Mouse (Mus musculus): Measurements from ENCODE around the gene Pla2g1b. TPM values are rescaled to one million over a fixed set of nuclear protein-coding genes. Genes with fewer than 3 reads are reported as not detected.
"Not testable (repeated sequence)": the region's sequence is repeated elsewhere in the genome, so short reads cannot be mapped to it uniquely, and the experiment has no call there.

The Pla2g1b gene
- total RNA-seq, 2 experiments from 2014 or later: not detected

DNA sequence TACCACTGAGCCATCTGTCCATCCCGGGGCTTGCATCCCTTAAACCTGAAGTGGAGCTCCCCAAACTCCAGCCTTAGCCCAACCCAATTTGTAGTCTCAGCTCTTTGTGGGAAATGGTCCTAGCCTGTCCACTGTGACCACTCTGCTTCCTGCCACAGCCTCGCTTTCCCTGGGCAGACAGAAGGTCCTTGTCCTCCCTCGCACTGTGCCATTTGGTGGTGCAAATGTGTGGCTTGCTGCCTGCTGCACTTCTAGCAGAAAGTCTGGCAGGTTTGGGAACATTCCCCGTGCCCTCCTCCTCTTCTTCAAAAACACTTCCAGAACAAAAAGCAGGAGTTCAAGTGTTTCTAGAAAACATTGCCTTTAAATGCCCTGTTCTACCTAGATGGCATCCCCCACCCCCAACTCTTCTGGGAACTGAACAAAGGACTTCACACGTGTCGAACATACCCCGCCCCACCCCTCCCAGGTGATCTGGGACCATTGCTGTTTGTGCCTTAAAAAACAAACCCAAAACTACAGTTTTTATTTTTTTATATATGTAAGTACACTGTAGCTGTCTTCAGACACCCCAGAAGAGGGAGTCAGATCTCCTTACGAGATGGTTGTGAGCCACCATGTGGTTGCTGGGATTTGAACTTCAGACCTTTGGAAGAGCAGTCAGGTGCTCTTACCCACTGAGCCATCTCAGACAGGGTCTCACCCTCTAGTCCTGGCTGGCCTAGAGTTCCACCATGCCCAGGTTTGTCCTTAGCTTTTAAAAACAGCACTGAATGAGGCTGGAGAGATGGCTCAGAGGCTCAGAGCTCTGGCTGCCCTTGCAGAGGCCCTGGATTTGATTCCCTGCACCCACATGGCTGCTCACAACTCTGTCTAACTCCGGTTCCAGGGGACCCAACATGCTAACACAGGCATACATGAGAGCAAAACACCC, 32.5 kb downstream of the Pla2g1b start:
- no peak for ATAC-seq (replicated peaks; ENCODE audit: poor library complexity, severe bottlenecking)

DNA sequence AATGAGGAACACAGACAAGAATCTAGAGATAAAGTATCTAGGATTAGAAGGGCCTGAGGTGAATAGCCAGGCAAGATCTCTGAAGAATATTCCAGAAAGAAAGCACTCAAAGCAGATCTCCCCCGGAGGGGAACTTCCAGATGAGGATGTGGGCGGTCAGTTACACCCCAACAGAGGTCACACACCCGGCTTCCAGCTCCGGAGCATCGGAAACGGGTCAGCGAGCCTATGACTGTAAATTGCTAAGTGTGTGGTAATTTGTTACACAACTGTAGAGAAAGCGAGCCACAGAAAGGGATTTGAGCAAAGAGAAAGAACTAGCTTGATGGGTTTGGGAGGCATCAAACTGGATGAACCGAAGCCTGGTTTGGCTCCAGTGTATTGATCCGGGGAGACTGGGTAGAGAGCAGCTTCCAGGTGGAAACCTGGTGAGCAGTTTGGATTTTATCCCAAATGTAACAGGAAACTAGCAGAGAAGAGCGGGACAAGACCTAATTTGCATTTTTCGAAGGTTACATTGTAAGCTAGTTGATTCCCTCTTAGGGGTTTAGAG, 34.4 kb downstream of the Pla2g1b start:
- ATAC-seq (replicated peaks; ENCODE audit: poor library complexity, severe bottlenecking): peak; percentile 97

DNA sequence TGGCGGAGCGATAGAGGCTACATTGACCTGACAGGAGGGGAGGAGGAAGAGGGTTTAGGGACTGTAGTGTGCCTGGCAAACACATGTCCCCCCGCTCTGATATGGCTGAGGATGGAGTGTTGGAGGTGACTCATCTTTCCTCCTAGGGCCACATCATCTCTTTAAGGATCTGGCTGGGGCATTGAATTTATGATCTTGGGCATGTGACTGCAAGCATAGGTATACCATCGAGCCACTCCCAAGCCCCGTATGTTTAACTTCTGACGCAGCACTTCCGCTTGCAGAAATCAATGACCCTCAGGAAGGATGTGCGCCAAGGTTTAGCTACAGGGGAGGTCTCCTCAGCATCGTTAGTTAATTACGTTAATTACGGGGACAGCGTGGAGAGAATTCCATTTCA, 37.0 kb downstream of the Pla2g1b start:
- ATAC-seq (replicated peaks; ENCODE audit: poor library complexity, severe bottlenecking): no peak

DNA sequence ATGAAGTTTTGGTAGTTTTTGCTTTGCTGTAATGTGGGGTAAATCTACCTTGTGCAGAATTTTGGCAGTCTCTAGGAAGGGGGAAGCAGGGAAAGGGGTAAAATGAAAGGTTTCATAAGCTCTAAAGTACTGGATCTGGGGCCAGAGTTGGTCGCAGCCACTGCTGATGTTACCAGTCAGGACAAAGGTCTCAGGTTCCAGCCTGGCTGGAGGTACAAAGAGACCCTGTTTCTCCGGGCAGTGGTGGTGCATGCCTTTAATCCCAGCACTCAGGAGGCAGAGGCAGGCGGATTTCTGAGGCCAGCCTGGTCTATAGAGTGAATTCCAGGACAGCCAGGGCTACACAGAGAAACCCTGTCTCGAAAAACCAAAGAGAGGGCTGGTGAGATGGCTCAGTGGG, 39.6 kb downstream of the Pla2g1b start:
- ATAC-seq (replicated peaks; ENCODE audit: poor library complexity, severe bottlenecking): not testable (repeated sequence)

DNA sequence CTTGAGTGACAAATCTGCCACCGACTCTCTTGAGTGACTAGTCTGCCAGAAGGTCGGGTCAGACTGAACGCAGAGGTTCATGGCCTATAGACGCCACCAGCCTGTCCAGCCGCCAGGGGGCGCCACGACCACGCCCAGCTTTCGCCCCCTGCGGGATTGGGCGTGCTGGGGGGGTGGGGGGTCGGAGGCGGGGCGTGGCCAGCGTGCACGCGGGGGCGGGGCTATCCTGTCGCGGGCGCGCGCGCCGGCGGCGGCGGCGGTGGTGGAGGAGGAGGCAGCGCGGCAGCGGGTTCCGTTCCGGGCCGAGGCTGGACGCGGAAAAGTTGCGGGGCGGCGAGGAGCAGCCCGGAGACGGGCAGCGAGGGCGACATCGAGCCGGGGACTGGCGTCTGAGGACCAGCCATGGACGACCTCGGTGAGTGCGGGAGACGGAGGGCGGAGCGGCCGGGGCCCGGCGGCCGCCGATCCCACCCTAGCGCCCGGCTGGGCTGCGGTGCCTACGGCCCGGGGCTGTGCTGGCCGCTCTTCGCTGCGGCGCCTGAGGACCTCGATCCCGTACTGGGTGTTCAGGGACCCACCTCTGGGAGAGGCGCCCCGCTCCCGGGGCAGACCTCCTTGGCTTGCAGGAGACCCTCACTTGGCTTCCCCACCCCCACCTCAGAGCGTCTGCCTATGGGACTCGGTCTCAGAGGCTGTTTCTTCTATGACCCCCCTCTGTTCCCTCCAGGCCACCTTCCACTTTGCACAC, 40.6 kb downstream of the Pla2g1b start, which contains the start of gene Pxn:
Pxn (plus strand) TSS at position 223 of the 748 bp plus-strand sequence.
- ATAC-seq (replicated peaks; ENCODE audit: poor library complexity, severe bottlenecking): peak; percentile 78

DNA sequence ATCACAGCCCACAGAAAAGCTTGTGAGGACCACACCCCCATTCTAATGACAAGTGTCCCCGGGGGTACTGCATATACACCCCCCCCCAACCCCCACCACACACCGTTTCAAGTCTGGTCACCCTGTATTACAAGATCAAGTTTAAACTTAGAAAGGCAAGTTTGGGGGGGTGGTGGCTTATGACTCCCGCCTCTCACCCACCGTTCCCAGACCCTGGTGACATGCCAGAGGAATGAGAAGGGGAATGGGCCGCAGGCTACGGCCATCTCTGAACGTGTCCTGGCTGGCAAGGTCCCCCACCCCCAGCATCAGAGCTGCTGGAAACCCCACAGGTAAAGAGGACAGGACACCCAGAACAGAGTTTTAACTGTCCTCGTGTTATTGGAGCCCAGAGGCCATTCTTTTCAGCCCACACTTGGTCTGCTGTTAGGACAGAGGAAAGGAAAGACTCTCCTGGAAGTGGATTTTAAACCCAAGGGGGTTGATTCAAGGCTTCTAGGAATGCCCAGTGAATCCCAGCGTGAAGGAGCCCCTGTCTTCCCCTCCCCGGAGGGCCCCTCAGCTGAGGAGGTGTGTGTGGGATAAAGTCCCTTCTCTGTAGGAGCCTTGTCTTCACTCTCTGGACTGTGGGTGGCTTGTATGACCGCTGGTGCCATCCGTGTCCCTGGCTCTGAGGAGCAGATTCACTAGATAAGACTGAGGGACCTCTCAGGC, 41.4 kb downstream of the Pla2g1b start:
- ATAC-seq (replicated peaks; ENCODE audit: poor library complexity, severe bottlenecking): no peak

DNA sequence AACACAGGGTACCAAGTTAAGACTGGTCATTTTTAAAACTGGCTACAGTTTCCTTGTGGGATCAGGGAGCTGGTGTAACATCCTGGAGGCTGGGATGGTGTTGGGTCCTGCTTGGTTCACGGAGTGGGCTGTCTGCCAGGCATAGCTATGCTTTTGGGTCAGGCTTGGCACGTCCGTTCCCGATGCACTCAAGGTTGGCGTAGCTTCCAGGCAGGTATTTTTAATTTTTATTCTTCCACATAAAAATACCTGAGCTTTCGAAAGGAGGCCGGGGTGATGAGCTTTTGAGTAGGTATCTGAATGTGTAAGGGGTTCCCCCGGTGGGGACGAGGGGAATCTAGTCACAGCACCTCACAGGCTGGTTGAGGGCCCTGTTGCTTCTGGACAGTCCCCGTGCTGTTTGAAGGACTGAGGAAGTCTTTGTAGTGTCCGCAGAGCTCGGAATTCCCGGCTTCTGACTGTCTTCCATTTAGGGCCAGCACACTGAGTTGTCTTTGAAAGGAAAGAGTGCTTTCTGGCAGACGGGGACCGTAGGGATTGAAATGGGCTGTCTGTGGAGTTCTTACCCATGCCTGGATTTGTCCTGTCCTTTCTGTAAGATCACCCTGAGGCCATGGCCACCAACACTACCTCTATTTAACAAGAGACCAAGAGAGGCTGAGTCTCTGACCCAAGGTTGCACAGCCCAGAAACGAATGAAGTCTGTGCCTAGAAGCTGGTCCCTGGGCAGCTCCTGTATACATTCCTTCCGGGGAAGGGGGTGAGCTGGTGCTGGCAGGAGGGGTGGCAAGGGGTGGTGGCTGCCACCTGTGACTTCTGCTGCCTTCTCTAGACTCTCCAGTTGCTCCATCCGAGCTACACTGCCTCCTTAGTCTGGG, 42.2 kb downstream of the Pla2g1b start:
- ATAC-seq (replicated peaks; ENCODE audit: poor library complexity, severe bottlenecking): no peak

DNA sequence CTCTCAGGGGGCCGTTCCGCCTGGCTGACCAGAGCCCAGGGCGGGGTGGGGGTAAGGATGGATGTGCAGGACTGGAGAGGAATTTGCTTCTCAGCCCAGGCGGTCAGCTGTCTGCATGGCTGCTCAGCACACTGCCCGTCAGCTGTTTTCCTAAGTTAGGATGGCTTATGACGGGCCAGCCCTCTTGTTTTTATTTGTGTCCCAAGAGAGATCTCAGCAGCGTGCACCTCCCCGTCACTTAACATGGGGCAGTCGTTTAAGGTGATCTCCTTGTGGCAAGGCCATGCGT, 42.7 kb downstream of the Pla2g1b start:
- ATAC-seq (replicated peaks; ENCODE audit: poor library complexity, severe bottlenecking): no peak

DNA sequence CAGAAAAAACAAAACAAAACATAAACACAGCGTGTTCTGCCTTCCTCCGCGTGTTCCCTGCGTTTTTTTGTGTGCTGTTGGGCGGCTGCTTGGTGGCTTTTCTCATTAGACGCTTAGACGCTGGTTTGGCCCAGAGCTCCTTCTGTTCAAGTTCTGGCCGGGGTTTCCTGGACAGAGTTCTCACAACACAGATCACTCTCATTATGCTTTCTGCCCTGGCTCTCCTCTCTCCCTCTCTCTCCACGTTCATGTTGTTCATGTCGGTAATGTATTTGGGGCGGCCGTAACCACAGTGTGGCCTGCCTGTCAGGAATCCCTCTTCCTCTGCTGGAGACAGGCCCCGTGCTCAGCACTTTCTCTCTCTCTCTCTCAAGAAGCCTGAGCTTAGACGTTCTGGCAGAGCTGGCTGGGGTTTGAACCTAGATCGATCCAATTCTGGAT, 43.3 kb downstream of the Pla2g1b start:
- peak; percentile 25; the same call in 1 of the 2 replicates for ATAC-seq (replicated peaks; ENCODE audit: poor library complexity, severe bottlenecking)

DNA sequence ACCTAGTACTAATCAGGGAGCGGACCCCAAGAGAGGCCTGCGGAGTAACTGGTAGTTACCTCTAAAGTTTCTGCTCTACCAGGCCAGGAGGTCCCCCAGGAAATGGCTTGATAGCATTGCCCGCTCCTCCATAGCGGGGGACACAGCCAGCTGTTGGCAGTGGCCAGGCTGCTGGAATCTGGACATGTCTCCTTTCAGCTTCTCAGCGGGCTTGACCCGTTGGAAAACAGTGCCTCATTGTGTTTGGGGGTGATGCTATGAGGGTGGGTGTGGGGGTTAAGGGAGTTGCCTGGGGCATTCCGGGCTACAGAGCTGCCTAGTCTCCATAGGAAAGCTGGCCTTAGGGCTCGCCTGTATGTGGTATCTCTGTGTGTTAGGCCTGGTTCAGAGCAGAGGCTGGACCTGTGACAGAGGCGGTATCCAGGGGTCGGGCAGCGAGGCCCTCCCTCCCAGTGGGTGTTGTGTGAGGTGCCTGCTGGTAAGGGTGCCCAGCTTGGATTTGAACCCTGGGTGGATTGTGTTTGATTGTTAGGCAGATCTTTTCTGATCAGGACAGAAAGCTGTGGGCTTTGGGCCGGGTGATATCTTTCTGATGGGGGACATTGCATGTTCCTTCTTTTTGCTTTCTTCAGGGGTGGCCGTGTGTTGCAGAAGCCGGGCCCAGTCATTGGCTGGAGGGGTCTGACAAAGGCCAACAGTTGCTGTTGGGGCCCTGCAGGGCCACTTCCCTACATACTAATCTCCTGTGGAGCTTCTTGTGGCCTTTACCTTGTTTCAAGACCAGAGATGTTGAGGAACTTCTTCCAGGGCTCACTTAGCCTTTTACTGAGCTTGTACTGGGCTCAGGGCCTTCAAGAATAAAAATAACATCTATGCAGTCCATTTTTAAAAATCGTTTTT, 44.0 kb downstream of the Pla2g1b start:
- peak; percentile 63 for ATAC-seq (replicated peaks; ENCODE audit: poor library complexity, severe bottlenecking)

DNA sequence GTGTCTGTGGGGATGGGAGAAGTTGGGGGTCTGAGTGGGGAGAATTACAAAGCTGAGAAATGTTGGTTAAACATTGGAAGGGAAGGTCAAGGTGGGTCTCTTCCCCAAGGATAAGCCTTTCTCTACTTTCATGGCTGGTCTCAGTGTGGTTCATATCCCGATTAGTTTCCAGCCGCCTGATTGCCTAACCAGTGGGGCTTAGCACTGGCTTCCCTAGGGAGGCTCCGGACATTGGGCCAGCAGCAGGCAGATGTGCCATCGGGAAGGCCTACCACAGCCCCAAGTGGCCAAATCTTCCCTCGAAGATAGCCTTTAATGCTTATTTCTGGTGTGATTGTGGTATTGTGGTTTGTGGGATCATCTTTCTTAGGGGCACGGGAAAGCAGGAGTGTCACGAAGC, 46.3 kb downstream of the Pla2g1b start:
- ATAC-seq (replicated peaks; ENCODE audit: poor library complexity, severe bottlenecking): no peak

DNA sequence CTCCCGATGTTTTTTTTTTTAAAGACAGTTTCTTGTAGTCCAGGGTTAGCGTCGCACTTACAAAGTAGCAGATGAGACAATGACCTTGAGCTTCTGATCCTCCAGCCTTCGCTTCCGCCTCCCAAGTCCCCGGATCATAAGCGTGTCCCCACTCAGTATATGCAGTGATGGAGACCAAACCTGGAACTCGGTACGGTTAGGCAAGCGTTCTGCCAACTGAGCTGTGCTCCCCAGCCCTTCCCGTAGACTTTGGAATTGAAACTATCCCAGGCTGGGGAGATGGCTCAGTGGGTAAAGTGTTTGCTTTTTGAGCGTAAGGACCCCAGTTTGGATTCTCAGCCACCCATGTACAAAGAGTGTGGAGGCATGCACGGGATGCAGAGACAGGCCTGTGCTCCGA, 47.2 kb downstream of the Pla2g1b start:
- ATAC-seq (replicated peaks; ENCODE audit: poor library complexity, severe bottlenecking): no peak

DNA sequence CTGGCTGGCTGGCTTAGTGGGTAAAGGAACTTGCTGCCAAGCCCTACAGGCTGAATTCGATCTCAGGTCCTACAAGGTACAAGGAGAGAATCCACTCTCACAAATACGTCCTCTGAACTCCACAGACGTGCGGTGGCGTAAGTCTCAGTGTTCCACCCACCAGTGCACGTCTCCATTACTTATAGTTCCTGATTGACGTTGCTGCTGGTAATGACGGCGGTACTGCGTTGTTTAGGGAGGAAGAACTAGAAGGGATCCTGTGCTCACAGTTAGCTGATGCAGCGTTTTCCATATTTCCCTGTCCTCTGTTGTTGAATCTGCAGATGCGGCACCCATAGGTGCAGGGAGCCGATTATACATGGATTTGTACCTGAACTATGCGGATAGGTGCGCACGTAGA, 47.7 kb downstream of the Pla2g1b start:
- ATAC-seq (replicated peaks; ENCODE audit: poor library complexity, severe bottlenecking): no peak

DNA sequence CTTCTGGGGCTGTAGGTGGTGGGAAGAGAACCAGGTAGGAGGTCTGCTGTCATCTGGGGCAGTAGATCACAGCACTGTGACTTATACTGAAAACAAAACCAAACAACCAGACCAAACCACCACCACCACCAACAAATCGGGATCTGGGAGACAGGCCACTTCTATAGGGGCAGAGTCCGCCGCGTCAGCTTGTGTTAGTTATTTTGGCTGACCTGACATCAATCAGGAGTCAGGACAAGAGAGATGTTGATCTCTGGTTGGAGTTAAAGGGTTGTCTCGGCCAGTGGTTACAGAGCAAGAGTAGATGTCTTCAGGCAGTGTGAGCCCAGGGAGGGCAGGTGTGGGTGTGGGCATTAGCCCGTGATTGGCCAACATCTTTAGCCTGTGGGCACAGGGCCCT, 48.3 kb downstream of the Pla2g1b start:
- ATAC-seq (replicated peaks; ENCODE audit: poor library complexity, severe bottlenecking): no peak

DNA sequence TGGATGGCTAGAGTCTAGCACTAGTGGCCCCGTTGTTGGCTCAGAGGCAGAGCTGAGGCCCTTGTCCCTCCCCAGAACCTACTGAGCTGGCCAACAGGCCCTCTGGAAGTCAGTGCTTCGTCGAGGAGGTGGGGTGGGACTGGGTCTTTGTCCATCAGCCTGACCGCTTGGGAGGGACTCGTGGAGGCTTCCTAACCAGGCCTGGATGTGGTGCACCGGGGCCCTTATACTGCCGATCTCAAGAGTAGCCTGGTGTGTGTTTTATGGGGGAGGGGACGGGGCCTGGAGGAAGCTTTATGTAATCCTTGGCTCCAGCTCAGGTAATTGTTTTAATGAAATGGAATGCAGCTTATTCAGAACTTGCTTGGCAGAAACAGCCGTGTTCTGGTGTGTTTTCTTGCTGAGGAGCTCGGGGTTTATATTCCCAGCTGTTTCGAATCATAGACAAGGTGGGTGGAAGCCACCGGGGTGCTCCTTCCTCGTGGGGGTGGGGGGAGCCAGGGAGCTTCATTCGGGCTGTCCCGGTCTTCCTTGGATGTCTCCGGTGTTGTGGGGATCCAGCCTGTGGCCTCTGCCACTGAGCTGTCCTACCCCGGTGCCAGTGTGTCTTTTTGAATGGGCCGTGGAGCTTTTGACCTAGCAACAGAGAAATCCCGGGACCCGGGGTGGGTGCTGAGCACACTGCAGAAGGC, 49.0 kb downstream of the Pla2g1b start:
- ATAC-seq (replicated peaks; ENCODE audit: poor library complexity, severe bottlenecking): no peak

DNA sequence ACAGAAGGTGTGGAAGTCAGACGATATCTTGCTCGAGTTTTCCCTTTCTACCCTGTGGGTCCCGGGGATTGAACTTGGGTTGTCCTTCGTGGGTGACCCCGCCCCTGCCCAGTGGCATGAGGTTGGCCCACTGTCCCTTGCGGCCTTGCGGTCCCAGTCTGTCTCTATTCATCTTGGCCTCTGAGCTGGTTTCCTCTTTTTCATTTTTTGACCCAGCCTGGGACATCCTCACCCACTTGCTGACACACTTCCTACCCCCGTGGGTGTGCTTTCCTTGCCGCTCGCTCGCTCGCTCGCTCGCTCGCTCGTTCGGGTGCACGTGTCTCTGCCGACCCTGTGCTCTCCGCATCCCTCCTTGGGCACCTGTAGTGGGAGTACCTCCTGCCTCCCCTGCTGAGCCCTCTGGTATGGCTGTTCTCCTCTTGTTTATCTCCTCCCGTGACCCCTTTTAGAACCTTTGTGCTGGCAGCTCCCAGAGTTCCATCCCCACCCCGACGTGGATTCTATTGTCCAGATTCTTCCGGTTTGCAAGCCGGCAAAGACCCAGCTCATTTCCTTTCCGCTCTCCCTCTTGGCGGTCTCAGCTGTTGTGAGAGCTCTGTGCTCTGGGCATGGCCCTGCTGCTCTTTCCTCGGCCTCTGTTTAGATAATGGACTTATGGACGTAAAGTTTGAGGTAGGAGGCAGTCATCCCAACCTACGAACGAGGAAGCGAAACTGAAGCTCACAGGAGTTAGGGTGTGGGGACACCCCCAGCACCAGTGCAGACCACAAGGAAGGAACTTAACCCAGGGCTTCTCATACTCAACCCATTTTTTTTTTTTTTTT, 50.2 kb downstream of the Pla2g1b start:
- peak; percentile 84 for ATAC-seq (replicated peaks; ENCODE audit: poor library complexity, severe bottlenecking)

DNA sequence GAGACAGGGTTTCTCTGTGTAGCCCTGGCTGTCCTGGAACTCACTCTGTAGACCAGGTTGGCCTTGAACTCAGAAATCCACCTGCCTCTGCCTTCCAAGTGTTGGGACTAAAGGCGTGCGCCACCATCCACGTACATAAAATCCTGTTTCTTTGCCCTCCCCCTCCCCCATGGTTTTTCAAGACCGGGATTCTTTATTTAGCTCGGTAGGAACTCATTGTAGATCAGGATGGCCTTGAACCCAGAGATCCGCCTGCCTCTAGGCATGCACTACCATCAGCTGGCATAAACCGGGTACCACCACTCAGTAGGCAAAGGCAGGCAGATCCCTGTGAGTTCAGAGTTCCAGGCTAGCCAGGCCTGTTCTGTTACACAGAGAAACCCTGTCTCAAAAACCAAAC, 50.8 kb downstream of the Pla2g1b start:
- ATAC-seq (replicated peaks; ENCODE audit: poor library complexity, severe bottlenecking): no peak

Measured in granulocyte monocyte progenitor cell, adult 5-6 weeks (primary cell).